Mouse (Mus musculus) monocyte, adult 59 days (primary cell): ENCODE data around the gene Gm5640. TPM values are rescaled to one million over a fixed set of nuclear protein-coding genes. Genes with fewer than 3 reads are reported as not detected.

Experiments
- total RNA-seq, 2 experiments: library from RNA; stranded (reverse); gene quantifications; one replicate each; pipeline ENCODE4 v1.2.4; 2023

Gene Gm5640
- total RNA-seq: not detected

GRCm38 (mm10) chrX:74645466-74646323 is at the start of gene Gm5640:
Gene Gm5640 (minus strand): TSS chrX:74645635.

GRCm38 (mm10) chrX:74592379-74592778 is 53.1 kb downstream of the Gm5640 start, which contains the start of gene Olfr1325:
Gene Olfr1325 (plus strand): TSS chrX:74592679.

Other genes with a start within 250 kb of the Gm5640 start
- gene G6pdx, start 216.4 kb downstream of the Gm5640 start, total RNA-seq: 100 to 1,000 TPM; 195 to 224 TPM
- gene Gm6880, start 164.2 kb downstream of the Gm5640 start, total RNA-seq: not detected
- gene Olfr1326-ps1, start 70.7 kb downstream of the Gm5640 start, total RNA-seq: not detected
- gene Olfr1325, start 53.0 kb downstream of the Gm5640 start, total RNA-seq: not detected
- not detected for gene Gm6890, start 95.3 kb upstream of the Gm5640 start, total RNA-seq
- not detected for gene Gm5936, start 191.6 kb upstream of the Gm5640 start, total RNA-seq